Mouse (Mus musculus) neural tube, embryonic 14.5 days (tissue): ENCODE data around the gene Cuta. TPM values are rescaled to one million over a fixed set of nuclear protein-coding genes. Genes with fewer than 3 reads are reported as not detected.
A peak's percentile ranks its signal among the peaks of the same experiment; 100 is the strongest.

Source experiments
- ATAC-seq: fragments of 200-750 bp; cut with Nextera tagmentation; 2 replicates; pipeline ENCODE4 v1.8.0; 2017; ENCODE audit warnings: low read depth, mild to moderate bottlenecking, moderate TSS enrichment, moderate library complexity
- H3K27ac ChIP-seq: fragments of 300-500 bp; sonication (generic); 2 replicates; pipeline ENCODE4 v1.5.1; 2014; ENCODE audit warnings: low read depth, mild to moderate bottlenecking, control low read depth, low read length, moderate library complexity, mixed read lengths
- H3K27me3 ChIP-seq: fragments of 300-500 bp; sonication (generic); 2 replicates; pipeline ENCODE4 v1.6.1; 2014; ENCODE audit warnings: low read length; ENCODE audit not compliant: control insufficient read depth, insufficient read depth
- H3K36me3 ChIP-seq: fragments of 300-500 bp; sonication (generic); 2 replicates; pipeline ENCODE4 v1.6.1; 2014; ENCODE audit warnings: low read length, mixed read lengths; ENCODE audit not compliant: control insufficient read depth, insufficient read depth
- H3K4me1 ChIP-seq: fragments of 300-500 bp; sonication (generic); 2 replicates; pipeline ENCODE4 v1.6.1; 2014; ENCODE audit warnings: low read length; ENCODE audit not compliant: control insufficient read depth, insufficient read depth
- H3K4me2 ChIP-seq: fragments of 300-500 bp; sonication (generic); 2 replicates; pipeline ENCODE4 v1.6.1; 2014; ENCODE audit warnings: mild to moderate bottlenecking, low read depth, low read length, control low read depth
- H3K4me3 ChIP-seq: fragments of 300-500 bp; sonication (generic); 2 replicates; pipeline ENCODE4 v1.5.1; 2014; ENCODE audit warnings: low read depth, low read length, control low read depth, mixed read lengths
- H3K9ac ChIP-seq: fragments of 300-500 bp; sonication (generic); replicated peaks from 2 replicates; pipeline ENCODE4 v1.6.1; 2014; ENCODE audit warnings: low read depth, mild to moderate bottlenecking, control low read depth, low read length, mixed read lengths
- H3K9me3 ChIP-seq: fragments of 300-500 bp; sonication (generic); 2 replicates; pipeline ENCODE4 v1.6.1; 2016; ENCODE audit warnings: low read length; ENCODE audit not compliant: control insufficient read depth
- WGBS: fragments of 180-500 bp; shearing (Covaris S2); extraction: QIAGEN DNeasy Blood & Tissue Kit; methylation state at CpG from one replicate; pipeline ENCODE4 v1.1.7; 2014; 5-methylcytosine and 5-hydroxymethylcytosine counted together
- microRNA-seq: library from miRNA; unstranded; fragments of <30 nt; microRNA quantifications from one replicate; pipeline ENCODE4, GENCODE M21; 2016
- polyA plus RNA-seq: library from polyadenylated mRNA; unstranded; fragments of >200 nt; fragmentation: Nextera tagmentation; extraction: Ambion mirVana; gene quantifications from 2 replicates; pipeline ENCODE4 v1.2.1, GENCODE M21; 2014

The Cuta gene
- polyA plus RNA-seq, 1 experiment from 2014 or later = 112 TPM

GRCm38 (mm10) chr17:26887926-26888325 lies 51.4 kb downstream of the Cuta start:
- H3K9ac ChIP-seq = no peak overlapping the region
- 45% methylated on average over 3 of the region's 3 CpGs for WGBS
- no peaks in the 10 kb centered on the region for H3K9me3 ChIP-seq
- no peak overlapping the region for H3K4me3 ChIP-seq
- H3K27ac ChIP-seq = no peak overlapping the region
- H3K4me1 ChIP-seq = peaks cover 11% of the 10 kb centered on the region
- no peak overlapping the region for H3K4me2 ChIP-seq
- no peaks in the 10 kb centered on the region; the same call in 1 of the 2 replicates for H3K27me3 ChIP-seq
- ATAC-seq = no peak
- H3K36me3 ChIP-seq = no peaks in the 10 kb centered on the region

- 10% methylated on average over 30 of the region's 30 CpGs for WGBS
- Histone ChIP-seq H3K27ac (no peak overlapping the region), H3K9ac (no peak overlapping the region), H3K4me2 (peak overlapping the region; percentile 66), H3K27me3 (no peaks in the 10 kb centered on the region; the same call in 1 of the 2 replicates), H3K4me1 (peaks cover 11% of the 10 kb centered on the region), H3K9me3 (no peaks in the 10 kb centered on the region), H3K4me3 (peak overlapping the region; percentile 33), H3K36me3 (no peaks in the 10 kb centered on the region)
- ATAC-seq = peak; percentile 93
Observed at GRCm38 (mm10) chr17:26886047-26886749, 53.2 kb downstream of the Cuta start.

- H3K36me3 ChIP-seq = no peaks in the 10 kb centered on the region
- H3K9ac ChIP-seq = peak overlapping the region; percentile 4; the same call in 1 of the 2 replicates
- no peaks in the 10 kb centered on the region for H3K9me3 ChIP-seq
- H3K4me2 ChIP-seq = peak overlapping the region; percentile 66
- H3K4me1 ChIP-seq = peaks cover 11% of the 10 kb centered on the region
- H3K4me3 ChIP-seq = peak overlapping the region; percentile 33
- no peak overlapping the region for H3K27ac ChIP-seq
- 25% methylated on average over 25 of the region's 25 CpGs for WGBS
- no peaks in the 10 kb centered on the region; the same call in 1 of the 2 replicates for H3K27me3 ChIP-seq
- ATAC-seq = peak; percentile 58; the same call in 1 of the 2 replicates
Observed at GRCm38 (mm10) chr17:26884995-26885926, 54.1 kb downstream of the Cuta start.

Small RNAs within 50 kb of the gene (microRNA-seq; reads per million reads assigned to microRNA genes)
- gene Gm27775 (not detected), gene Mir3083 (not detected), gene Mir6968 (not detected)

Other genes with a start within 250 kb of the Cuta start
- 9.1 and 15.1 TPM in 2 replicates for gene Crebrf, start 223.9 kb downstream of the Cuta start, polyA plus RNA-seq
- gene Bnip1, start 158.5 kb downstream of the Cuta start, polyA plus RNA-seq = 47.7 and 54.2 TPM in 2 replicates
- gene Nkx2-5, start 94.6 kb downstream of the Cuta start, polyA plus RNA-seq = not detected in 2 replicates
- 2.4 and 2.8 TPM in 2 replicates for gene Kifc5b, start 22.5 kb downstream of the Cuta start, polyA plus RNA-seq
- gene Phf1, start 6.5 kb downstream of the Cuta start, polyA plus RNA-seq = 18.8 and 23.8 TPM in 2 replicates
- gene Syngap1, start 1.7 kb upstream of the Cuta start, polyA plus RNA-seq = 5.2 and 7.4 TPM in 2 replicates
- 10.8 and 11.4 TPM in 2 replicates for gene Zbtb9, start 33.6 kb upstream of the Cuta start, polyA plus RNA-seq
- gene Bak1, start 89.4 kb upstream of the Cuta start, polyA plus RNA-seq = 4.6 and 5.3 TPM in 2 replicates
- gene Itpr3, start 117.7 kb upstream of the Cuta start, polyA plus RNA-seq = 0.50 and 1.8 TPM in 2 replicates
- 288 and 349 TPM in 2 replicates for gene Uqcc2, start 194.3 kb upstream of the Cuta start, polyA plus RNA-seq
- gene Ip6k3, start 228.2 kb upstream of the Cuta start, polyA plus RNA-seq = 0.44 and 0.62 TPM in 2 replicates